Mouse (Mus musculus) G1E (cell line): ENCODE data around the gene Ap3s2. TPM values are rescaled to one million over a fixed set of nuclear protein-coding genes. Genes with fewer than 3 reads are reported as not detected.

ENCODE experiments used
- ATAC-seq: 2 replicates; pipeline ENCODE4 v1.8.0; 2016; ENCODE audit warnings: mild to moderate bottlenecking; ENCODE audit not compliant: insufficient number of reproducible peaks, poor library complexity, low FRiP score, severe bottlenecking; ENCODE audit errors: extremely low read depth
- DNase-seq: peaks from one replicate; pipeline ENCODE4 v3.0.0; 2012; ENCODE audit warnings: low spot score
- H3K27me3 ChIP-seq: 2 replicates; pipeline ENCODE4 v1.6.1; 2012; ENCODE audit warnings: mild to moderate bottlenecking, low read length, inconsistent platforms; ENCODE audit not compliant: insufficient read depth
- H3K36me3 ChIP-seq: replicated peaks from 2 replicates; pipeline ENCODE3; 2012; ENCODE audit warnings: mild to moderate bottlenecking, inconsistent platforms
- H3K4me1 ChIP-seq: 2 replicates; pipeline ENCODE4 v1.6.1; 2012; ENCODE audit warnings: low read depth, low read length, inconsistent platforms, mixed read lengths; ENCODE audit not compliant: insufficient read depth
- H3K4me3 ChIP-seq: 2 replicates; pipeline ENCODE4 v1.5.1; 2012; ENCODE audit warnings: low read depth, mild to moderate bottlenecking, inconsistent platforms, low read length, moderate library complexity, mixed read lengths
- H3K9me3 ChIP-seq: replicated peaks from 2 replicates; pipeline ENCODE4 v1.6.1; 2012; ENCODE audit warnings: inconsistent platforms
- CTCF ChIP-seq: IDR thresholded peaks from 2 replicates; pipeline ENCODE4 v1.5.1; 2012; ENCODE audit warnings: low read depth, low read length, inconsistent platforms, mixed read lengths
- GATA1 ChIP-seq: IDR thresholded peaks from 2 replicates; pipeline ENCODE4 v1.6.1; 2012; ENCODE audit warnings: borderline replicate concordance, low read length, inconsistent platforms, mixed read lengths
- GATA2 ChIP-seq: IDR thresholded peaks from 2 replicates; pipeline ENCODE4 v1.6.1; 2012; ENCODE audit warnings: low read depth, low read length, inconsistent platforms, borderline replicate concordance
- POLR2AphosphoS5 ChIP-seq: IDR thresholded peaks from 2 replicates; pipeline ENCODE4 v1.6.1; 2012; ENCODE audit warnings: low read depth, low read length, inconsistent platforms; ENCODE audit not compliant: insufficient replicate concordance
- TAL1 ChIP-seq: conservative IDR thresholded peaks from 2 replicates; pipeline ENCODE4 v1.6.1; 2012; ENCODE audit warnings: low read depth, low read length, inconsistent platforms, mixed read lengths
- polyA plus RNA-seq: library from polyadenylated mRNA; stranded (reverse); fragments of >175 nt; gene quantifications from 2 replicates; pipeline ENCODE4 v1.2.3, GENCODE M21; 2012
- total RNA-seq, 2 experiments: library from RNA; stranded (forward) in 1 of 2; stranded (reverse) in 1 of 2; fragments of 200-1000 nt in 1 of 2; fragments of >200 nt in 1 of 2; fragmentation: Nextera tagmentation in 1 of 2; gene quantifications; 2 replicates each; pipeline ENCODE4 v1.2.3; 2014 to 2017

Gene Ap3s2
- total and polyA plus RNA-seq, 3 experiments, result 6.0 to 23.9 (median 7.1) TPM

DNA sequence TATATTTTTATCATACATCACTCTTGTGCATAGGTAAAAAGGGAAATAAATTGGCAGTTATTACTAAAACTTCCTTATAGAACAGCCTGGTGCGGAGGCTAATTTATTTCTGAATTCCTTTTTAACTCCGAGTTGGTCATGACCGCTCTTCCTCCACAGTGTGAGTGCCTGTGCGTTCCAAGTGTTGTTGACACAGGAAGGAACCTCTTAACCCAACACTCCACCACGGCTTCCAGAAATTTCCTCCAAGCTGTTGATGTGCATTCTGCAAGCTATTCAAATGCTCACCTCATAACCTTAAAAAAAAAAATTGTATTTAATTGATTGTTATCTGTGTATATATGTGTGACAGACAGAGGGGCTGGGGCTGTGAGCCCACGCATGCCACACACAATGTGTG, 29.8 kb upstream of the Ap3s2 start:
- Histone ChIP-seq H3K27me3 (peaks cover 15% of the 10 kb centered on the region), H3K4me1 (no peaks in the 10 kb centered on the region), H3K9me3 (peaks cover 2% of the 10 kb centered on the region), H3K36me3 (no peaks in the 10 kb centered on the region), H3K4me3 (no peak overlapping the region)
- TF ChIP-seq GATA1 (no peak), CTCF (no peak), POLR2AphosphoS5 (no peak), TAL1 (no peak)
- DNase-seq (no peak), ATAC-seq (no peak)

DNA sequence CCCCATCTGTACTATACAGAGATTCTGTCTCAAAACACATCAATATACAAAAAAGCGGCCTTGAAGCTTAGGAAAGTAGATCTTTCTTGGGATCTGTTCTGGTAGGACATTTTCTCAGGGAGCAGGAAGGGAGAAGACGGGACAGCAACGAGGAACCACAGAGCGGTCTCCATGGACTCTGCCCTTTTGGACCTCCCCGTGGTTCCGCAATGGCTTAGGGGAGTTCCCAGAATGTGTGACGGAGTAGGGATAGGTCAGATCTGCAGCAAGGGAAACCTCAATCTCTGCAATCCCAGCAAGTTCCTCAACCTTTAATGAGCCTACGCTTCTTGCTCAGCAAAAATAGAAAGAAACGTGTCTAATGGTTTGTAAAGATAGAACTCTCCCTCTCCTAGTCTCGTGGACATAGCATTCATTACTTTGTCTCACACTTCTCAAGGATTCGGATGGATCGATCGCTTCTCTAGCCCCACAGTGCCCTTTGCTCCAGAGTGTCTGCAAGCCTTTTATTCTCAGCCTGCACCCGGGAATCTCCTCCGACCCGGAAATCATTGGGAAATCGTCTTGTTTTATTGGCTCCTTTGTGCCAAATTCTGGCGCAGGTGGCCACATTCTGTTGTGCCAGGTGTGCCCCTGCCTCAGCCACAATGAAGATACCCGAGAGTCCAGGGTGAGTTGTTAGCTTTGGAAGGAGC, 15.2 kb upstream of the Ap3s2 start:
- Histone ChIP-seq H3K9me3 (no peaks in the 10 kb centered on the region), H3K36me3 (no peaks in the 10 kb centered on the region), H3K4me1 (no peaks in the 10 kb centered on the region), H3K27me3 (peaks cover 26% of the 10 kb centered on the region), H3K4me3 (no peak overlapping the region)
- TF ChIP-seq CTCF, result no peak
- TF ChIP-seq GATA1, result no peak
- TF ChIP-seq POLR2AphosphoS5, result no peak
- TF ChIP-seq TAL1, result no peak
- TF ChIP-seq GATA2, result no peak
- DNase-seq (no peak), ATAC-seq (no peak)

DNA sequence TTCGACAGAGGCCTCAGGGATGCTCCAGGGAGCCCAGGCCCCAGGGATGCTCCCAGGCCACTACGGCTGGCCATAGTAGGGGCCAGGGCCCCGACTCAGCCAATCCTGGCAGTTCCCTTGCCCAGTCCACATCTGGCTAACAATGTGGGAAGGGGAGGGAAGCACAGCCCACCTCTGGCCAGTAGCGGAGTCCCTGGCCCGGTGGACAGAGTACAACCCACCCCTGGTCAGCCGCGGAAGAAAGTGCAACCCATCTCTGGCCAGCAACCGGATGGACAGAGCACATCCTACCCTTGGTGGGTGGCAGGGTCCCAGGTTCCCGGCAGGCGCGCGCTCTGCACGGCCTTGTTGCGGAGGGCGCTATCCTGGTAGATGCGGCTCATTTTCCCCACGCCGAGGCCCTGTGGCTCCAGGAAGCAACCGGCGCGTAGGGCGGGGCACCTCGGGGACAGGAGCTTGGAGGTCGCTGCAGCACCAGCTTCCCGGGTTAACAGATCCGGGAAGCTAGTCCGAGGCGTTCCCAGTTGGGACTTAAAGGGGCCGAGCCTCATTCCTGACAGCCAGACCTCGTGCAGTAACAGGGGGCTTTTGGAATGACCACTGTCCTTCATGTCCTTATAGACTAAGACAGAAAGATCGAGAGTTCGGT, 14.5 kb upstream of the Ap3s2 start, which contains the start of gene Arpin:
Gene Arpin (minus strand): TSS at position 498 of the 649 bp plus-strand sequence.
- Histone ChIP-seq H3K4me3 (no peak within 1 kb of the TSS), H3K27me3 (peaks cover 22% of the 10 kb centered on the region), H3K4me1 (no peaks in the 10 kb centered on the region), H3K9me3 (no peaks in the 10 kb centered on the region), H3K36me3 (no peaks in the 10 kb centered on the region)
- DNase-seq (no peak), ATAC-seq (no peak)
- TF ChIP-seq TAL1 (no peak), GATA2 (no peak), CTCF (no peak), POLR2AphosphoS5 (no peak), GATA1 (no peak)

DNA sequence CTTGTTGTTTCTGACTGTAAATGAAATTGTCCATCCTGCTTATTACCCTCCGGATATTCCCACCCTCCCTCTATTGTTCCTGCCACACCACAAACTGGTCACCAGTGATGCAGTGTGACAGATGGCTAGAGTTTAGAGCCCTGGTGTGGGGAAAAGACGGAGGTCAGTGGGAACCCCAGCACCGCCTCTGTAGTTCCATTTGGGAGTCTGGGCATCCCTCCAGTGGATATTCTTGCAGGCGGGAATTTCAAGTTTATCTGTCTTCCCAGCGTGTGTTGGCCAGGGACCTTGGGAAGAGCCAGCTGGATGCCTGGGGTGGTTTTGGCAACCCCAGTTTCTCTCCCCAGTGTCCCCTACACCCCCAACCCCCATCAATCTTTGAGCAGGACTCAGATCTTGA, 14.0 kb upstream of the Ap3s2 start:
- H3K36me3 ChIP-seq, result no peaks in the 10 kb centered on the region
- ATAC-seq, result no peak
- no peak overlapping the region for H3K4me3 ChIP-seq
- TF ChIP-seq CTCF, result no peak
- TF ChIP-seq TAL1, result no peak
- no peak for TF ChIP-seq GATA2
- TF ChIP-seq POLR2AphosphoS5, result no peak
- no peak for TF ChIP-seq GATA1
- H3K27me3 ChIP-seq, result peaks cover 24% of the 10 kb centered on the region
- H3K9me3 ChIP-seq, result no peaks in the 10 kb centered on the region
- DNase-seq, result no peak
- H3K4me1 ChIP-seq, result no peaks in the 10 kb centered on the region

DNA sequence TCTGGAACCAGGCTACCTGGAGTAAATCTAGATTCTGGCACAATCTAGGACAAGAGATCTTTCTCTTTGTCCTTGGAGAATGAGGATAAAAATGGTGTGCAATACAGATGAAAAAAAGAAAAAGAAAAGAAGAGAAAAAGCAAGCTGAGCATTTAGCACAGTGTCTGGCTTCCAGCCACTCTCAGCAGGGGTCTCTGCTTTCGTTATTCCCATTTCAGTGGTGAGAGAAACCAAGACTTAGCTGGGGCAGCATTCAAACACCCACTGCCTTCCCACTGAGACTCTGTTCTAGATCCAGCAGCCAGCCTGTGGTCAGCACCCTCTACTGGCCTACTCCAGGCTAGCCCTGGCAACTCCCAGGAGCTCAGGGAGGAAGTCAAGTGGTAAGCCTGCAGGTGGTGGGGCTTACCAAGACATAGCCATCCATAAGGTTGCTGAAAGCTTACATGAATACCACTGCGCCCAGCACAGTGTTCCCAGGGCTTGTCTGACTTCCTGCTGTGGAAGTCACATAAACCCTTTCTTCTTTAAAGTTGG, 8.1 kb upstream of the Ap3s2 start:
- H3K27me3 ChIP-seq, result peaks cover 9% of the 10 kb centered on the region
- H3K9me3 ChIP-seq, result no peaks in the 10 kb centered on the region
- no peaks in the 10 kb centered on the region for H3K4me1 ChIP-seq
- DNase-seq, result no peak
- no peak overlapping the region for H3K4me3 ChIP-seq
- ATAC-seq, result no peak
- TF ChIP-seq GATA2 (no peak), CTCF (no peak), POLR2AphosphoS5 (no peak), GATA1 (no peak), TAL1 (no peak)
- H3K36me3 ChIP-seq, result peaks cover 6% of the 10 kb centered on the region

DNA sequence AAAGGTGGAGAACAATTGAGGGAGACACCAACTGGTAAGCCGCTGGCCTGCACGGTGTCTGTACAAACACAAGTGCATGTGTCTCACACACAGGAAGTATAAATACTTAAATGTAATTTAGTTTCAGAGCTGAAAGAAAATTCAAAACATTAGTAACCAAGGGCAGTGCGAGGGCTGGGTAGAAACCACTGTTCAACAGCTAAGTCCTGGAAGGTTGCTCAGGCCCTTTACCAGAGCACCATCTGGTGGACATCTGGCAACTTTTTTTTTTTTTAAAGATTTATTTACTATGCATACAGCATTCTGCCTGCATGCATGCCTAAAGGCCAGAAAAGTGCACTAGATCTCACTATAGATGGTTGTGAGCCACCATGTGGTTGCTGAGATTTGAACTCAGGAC, 5.9 kb downstream of the Ap3s2 start:
- no peaks in the 10 kb centered on the region for H3K27me3 ChIP-seq
- no peak overlapping the region for H3K4me3 ChIP-seq
- ATAC-seq (0 out of 2 replicates have a peak, but pooled peaks have one; percentile 22), DNase-seq (no peak)
- peaks cover 75% of the 10 kb centered on the region for H3K36me3 ChIP-seq
- TF ChIP-seq GATA2, result no peak
- TF ChIP-seq GATA1, result no peak
- H3K9me3 ChIP-seq, result no peaks in the 10 kb centered on the region
- peaks cover 9% of the 10 kb centered on the region for H3K4me1 ChIP-seq
